8 mouse cellular contexts compared by ENCODE assay signal in genomic region chr11:69015644-69016441, GRCm38 (mm10). TPM values are rescaled to one million over a fixed set of nuclear protein-coding genes. Genes with fewer than 3 reads are reported as not detected.
DNase-seq lines count a peak whose midpoint lies in the region; ATAC-seq and TF ChIP-seq lines count a peak whose summit lies in the region.

Ctc1 (plus strand) TSS chr11:69015911.

- TF ChIP-seq POLR2A in testis, adult 2 months (IDR thresholded peaks at IDR 0.05; ENCODE audit: control insufficient read depth, low read depth, low read length), result peak; percentile 98

- H3K9me3 ChIP-seq in forebrain, embryonic 11.5 days (ENCODE audit: control insufficient read depth, low read length), result no peaks in the 10 kb centered on the region
- H3K9me3 ChIP-seq in heart, embryonic 16.5 days (replicated peaks; ENCODE audit: control insufficient read depth, low read length), result no peaks in the 10 kb centered on the region
- H3K9me3 ChIP-seq in liver, embryonic 16.5 days (replicated peaks; ENCODE audit: control insufficient read depth, low read length), result no peaks in the 10 kb centered on the region
- no peaks in the 10 kb centered on the region for H3K9me3 ChIP-seq in neural tube, embryonic 13.5 days

- ATAC-seq in forebrain, embryonic 11.5 days (replicated peaks; ENCODE audit: low FRiP score), result peak; percentile 97
- ATAC-seq in heart, embryonic 16.5 days (replicated peaks; ENCODE audit: extremely low read depth, insufficient read depth, low FRiP score), result peak; percentile 92
- peak; percentile 88 for ATAC-seq in liver, embryonic 16.5 days (ENCODE audit: low read depth)
- peak; percentile 93 for ATAC-seq in neural tube, embryonic 13.5 days (ENCODE audit: low read depth)

- H3K27ac ChIP-seq in forebrain, embryonic 11.5 days (ENCODE audit: low read depth, low read length), result peak within 1 kb of the TSS; percentile 79
- peak within 1 kb of the TSS; percentile 87 for H3K27ac ChIP-seq in heart, embryonic 16.5 days (ENCODE audit: low read length)
- H3K27ac ChIP-seq in liver, embryonic 16.5 days (ENCODE audit: low read length), result peak within 1 kb of the TSS; percentile 92
- peak within 1 kb of the TSS; percentile 88 for H3K27ac ChIP-seq in neural tube, embryonic 13.5 days (replicated peaks)
- H3K27ac ChIP-seq in testis, adult 2 months (ENCODE audit: control insufficient read depth, insufficient read depth, low read depth, low read length), result peak within 1 kb of the TSS; percentile 88

- DNase-seq in CD8-positive naive resting alpha-beta T cell, adult 2 months (ENCODE audit: low read depth in 2 of 2, low spot score in 2 of 2), result peak; percentile 86 to 90
- DNase-seq in c-Kit-positive CD71-negative TER-119-negative erythroid progenitor cells, embryonic 14.5 days (ENCODE audit: low read depth), result peak; percentile 92
- DNase-seq in forebrain, embryonic 11.5 days (ENCODE audit: low spot score), result peak; percentile 95
- peak; percentile 92 to 94 for DNase-seq in kidney, postnatal 4 days

- peak; percentile 61; the same call in 1 of the 2 replicates for TF ChIP-seq CTCF in testis, adult 2 months (IDR thresholded peaks at IDR 0.05; ENCODE audit: control insufficient read depth, insufficient read depth, insufficient replicate concordance, low read depth, low read length)

- H3K4me2 ChIP-seq in forebrain, embryonic 11.5 days (ENCODE audit: low read depth, low read length, severe bottlenecking), result peak within 1 kb of the TSS; percentile 70
- peak within 1 kb of the TSS; percentile 76 for H3K4me2 ChIP-seq in heart, embryonic 16.5 days (ENCODE audit: low read depth, low read length)
- peak within 1 kb of the TSS; percentile 76 for H3K4me2 ChIP-seq in liver, embryonic 16.5 days (ENCODE audit: low read depth, low read length)
- peak within 1 kb of the TSS; percentile 84 for H3K4me2 ChIP-seq in neural tube, embryonic 13.5 days

- peak within 1 kb of the TSS; percentile 93 for H3K9ac ChIP-seq in forebrain, embryonic 11.5 days (ENCODE audit: low read length)
- peak within 1 kb of the TSS; percentile 79 for H3K9ac ChIP-seq in heart, embryonic 16.5 days (ENCODE audit: low read length)
- H3K9ac ChIP-seq in liver, embryonic 16.5 days (ENCODE audit: low read depth, low read length), result peak within 1 kb of the TSS; percentile 73
- peak within 1 kb of the TSS; percentile 90 for H3K9ac ChIP-seq in neural tube, embryonic 13.5 days

- H3K4me3 ChIP-seq in forebrain, embryonic 11.5 days (ENCODE audit: low read depth, low read length), result peak within 1 kb of the TSS; percentile 61
- H3K4me3 ChIP-seq in heart, embryonic 16.5 days (ENCODE audit: low read length), result peak within 1 kb of the TSS; percentile 68
- H3K4me3 ChIP-seq in liver, embryonic 16.5 days (ENCODE audit: low read depth, low read length), result peak within 1 kb of the TSS; percentile 77
- peak within 1 kb of the TSS; percentile 71 for H3K4me3 ChIP-seq in neural tube, embryonic 13.5 days
- peak within 1 kb of the TSS; percentile 95 for H3K4me3 ChIP-seq in testis, adult 2 months (ENCODE audit: control insufficient read depth, low read depth, low read length)

- no peaks in the 10 kb centered on the region for H3K27me3 ChIP-seq in forebrain, embryonic 11.5 days (ENCODE audit: control insufficient read depth, insufficient read depth, low read length)
- H3K27me3 ChIP-seq in heart, embryonic 16.5 days (ENCODE audit: control insufficient read depth, insufficient read depth, low read length), result no peaks in the 10 kb centered on the region
- H3K27me3 ChIP-seq in liver, embryonic 16.5 days (ENCODE audit: control insufficient read depth, insufficient read depth, low read depth, low read length), result no peaks in the 10 kb centered on the region
- H3K27me3 ChIP-seq in neural tube, embryonic 13.5 days, result no peaks in the 10 kb centered on the region
- no peaks in the 10 kb centered on the region for H3K27me3 ChIP-seq in testis, adult 2 months (ENCODE audit: control insufficient read depth, insufficient read depth, low read length)

- WGBS in forebrain, embryonic 11.5 days, result 4% methylated on average over 38 of the region's 38 CpGs
- WGBS in heart, embryonic 16.5 days, result 1% methylated on average over 38 of the region's 38 CpGs
- WGBS in liver, embryonic 16.5 days (ENCODE audit: insufficient replicate concordance), result under 1% methylated on average over 38 of the region's 38 CpGs
- WGBS in neural tube, embryonic 13.5 days, result 4% methylated on average over 38 of the region's 38 CpGs

- H3K4me1 ChIP-seq in forebrain, embryonic 11.5 days (replicated peaks; ENCODE audit: control insufficient read depth, insufficient read depth, low read length), result peaks cover 3% of the 10 kb centered on the region; the same call in 1 of the 2 replicates
- H3K4me1 ChIP-seq in heart, embryonic 16.5 days (ENCODE audit: control insufficient read depth, insufficient read depth, low read length), result peaks cover 16% of the 10 kb centered on the region
- peaks cover 30% of the 10 kb centered on the region for H3K4me1 ChIP-seq in liver, embryonic 16.5 days (ENCODE audit: control insufficient read depth, low read depth, low read length)
- peaks cover 29% of the 10 kb centered on the region for H3K4me1 ChIP-seq in neural tube, embryonic 13.5 days (replicated peaks)
- H3K4me1 ChIP-seq in testis, adult 2 months (ENCODE audit: control insufficient read depth, insufficient read depth, low read length), result peaks cover 7% of the 10 kb centered on the region

- no peaks in the 10 kb centered on the region for H3K36me3 ChIP-seq in forebrain, embryonic 11.5 days (ENCODE audit: control insufficient read depth, insufficient read depth, low read length)
- no peaks in the 10 kb centered on the region; the same call in 1 of the 2 replicates for H3K36me3 ChIP-seq in heart, embryonic 16.5 days (ENCODE audit: control insufficient read depth, insufficient read depth)
- no peaks in the 10 kb centered on the region for H3K36me3 ChIP-seq in liver, embryonic 16.5 days (ENCODE audit: control insufficient read depth, insufficient read depth)
- 0 out of 2 replicates have a peak, but pooled peaks cover under 1% of the 10 kb centered on the region for H3K36me3 ChIP-seq in neural tube, embryonic 13.5 days
- no peaks in the 10 kb centered on the region for H3K36me3 ChIP-seq in testis, adult 2 months (ENCODE audit: control insufficient read depth, insufficient read depth, low read length)

RNA-seq across cellular contexts. Expression of gene Ctc1, which starts in this region (rescaled TPM):
- 94.0 and 95.7 TPM in 2 replicates for polyA plus RNA-seq in forebrain, embryonic 11.5 days (2014; fragmentation: Nextera tagmentation; extraction: Ambion mirVana)
- polyA plus RNA-seq in heart, embryonic 16.5 days (2015; fragmentation: Nextera tagmentation; extraction: Ambion mirVana), result 44.4 and 49.5 TPM in 2 replicates
- 17.2 and 23.0 TPM in 2 replicates for polyA plus RNA-seq in liver, embryonic 16.5 days (2015; fragmentation: Nextera tagmentation; extraction: Ambion mirVana)
- 49.6 and 52.8 TPM in 2 replicates for polyA plus RNA-seq in neural tube, embryonic 13.5 days (2015; fragmentation: Nextera tagmentation; extraction: Ambion mirVana)
- polyA plus RNA-seq in testis, adult 2 months (2012; rRNA removed), result 44.5 and 44.9 TPM in 2 replicates

Comparison
In these comparisons a context has a peak if more than half of its experiments do, and no peak if none do; other contexts are left out.
1. Peak in every context shown above with its lines: DNase-seq, ATAC-seq, H3K4me3 ChIP-seq and H3K27ac ChIP-seq.